Mouse (Mus musculus): ENCODE results near the gene Mroh7.

GRCm38 (mm10) chr4:106778116-106778788 lies 47.5 kb upstream of the Mroh7 start:
- TF ChIP-seq CTCF (IDR thresholded peaks at IDR 0.05; ENCODE audit: extremely low read depth, insufficient read length, insufficient replicate concordance, low read depth, low read length) (no peak), POLR2A (IDR thresholded peaks at IDR 0.05; ENCODE audit: low read depth, low read length) (no peak)
